Mouse (Mus musculus): ENCODE data around the gene Xpnpep2.

Gene Xpnpep2

DNA sequence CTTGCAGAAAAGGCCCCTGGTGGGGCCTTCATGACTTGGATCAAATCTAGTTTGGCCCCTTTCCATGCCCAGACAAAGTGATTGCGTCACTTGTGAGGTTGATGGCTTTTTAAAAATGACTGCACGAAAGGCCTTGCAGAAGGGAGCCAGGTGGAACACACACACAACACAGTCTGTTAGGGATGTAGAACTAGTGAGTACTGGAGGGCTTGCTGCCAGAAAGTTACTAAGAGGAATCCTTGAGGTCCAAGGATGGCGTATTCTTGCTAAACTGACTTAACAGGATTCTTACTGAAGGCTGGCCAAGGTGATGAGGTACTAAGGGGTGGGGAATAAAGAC lies 761 bp downstream of the Xpnpep2 start:
- in situ Hi-C loops (cut with MboI; ENCODE audit: low pct_unique_long_range_greater_than_20kb in 1 of 2, low sequenced_read_pairs in 2 of 2, unreplicated experiment in 1 of 2) = loop anchor here in 1 of 2 experiments (10.0 to 25.0 kb wide), 2 partner anchors 114 to 303 kb away; no protein-coding TSS in a partner anchor

DNA sequence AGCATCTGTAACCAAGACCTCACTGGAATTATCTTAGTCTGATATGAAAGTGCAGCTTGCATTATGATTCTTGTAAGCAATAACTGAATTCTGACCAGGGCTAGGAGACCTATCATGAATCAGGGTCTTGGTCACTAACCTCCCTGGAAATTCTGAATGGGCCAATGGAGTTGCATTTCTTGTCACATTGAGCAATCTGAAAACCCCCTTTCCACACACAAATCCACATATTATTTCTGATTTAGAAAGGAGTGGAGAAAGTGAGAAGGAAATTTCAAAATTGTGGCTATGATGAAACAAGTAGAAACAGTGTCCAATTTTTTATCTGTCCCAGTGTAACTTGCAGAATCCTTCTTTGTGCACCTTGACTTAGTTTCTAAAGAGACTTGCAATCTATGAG lies 10.8 kb downstream of the Xpnpep2 start:
- in situ Hi-C loops (cut with MboI; ENCODE audit: low pct_unique_long_range_greater_than_20kb in 1 of 2, low sequenced_read_pairs in 2 of 2, unreplicated experiment in 1 of 2) = loop anchor here in 1 of 2 experiments (25.0 kb wide), 1 partner anchor 293 kb away; no protein-coding TSS in a partner anchor

DNA sequence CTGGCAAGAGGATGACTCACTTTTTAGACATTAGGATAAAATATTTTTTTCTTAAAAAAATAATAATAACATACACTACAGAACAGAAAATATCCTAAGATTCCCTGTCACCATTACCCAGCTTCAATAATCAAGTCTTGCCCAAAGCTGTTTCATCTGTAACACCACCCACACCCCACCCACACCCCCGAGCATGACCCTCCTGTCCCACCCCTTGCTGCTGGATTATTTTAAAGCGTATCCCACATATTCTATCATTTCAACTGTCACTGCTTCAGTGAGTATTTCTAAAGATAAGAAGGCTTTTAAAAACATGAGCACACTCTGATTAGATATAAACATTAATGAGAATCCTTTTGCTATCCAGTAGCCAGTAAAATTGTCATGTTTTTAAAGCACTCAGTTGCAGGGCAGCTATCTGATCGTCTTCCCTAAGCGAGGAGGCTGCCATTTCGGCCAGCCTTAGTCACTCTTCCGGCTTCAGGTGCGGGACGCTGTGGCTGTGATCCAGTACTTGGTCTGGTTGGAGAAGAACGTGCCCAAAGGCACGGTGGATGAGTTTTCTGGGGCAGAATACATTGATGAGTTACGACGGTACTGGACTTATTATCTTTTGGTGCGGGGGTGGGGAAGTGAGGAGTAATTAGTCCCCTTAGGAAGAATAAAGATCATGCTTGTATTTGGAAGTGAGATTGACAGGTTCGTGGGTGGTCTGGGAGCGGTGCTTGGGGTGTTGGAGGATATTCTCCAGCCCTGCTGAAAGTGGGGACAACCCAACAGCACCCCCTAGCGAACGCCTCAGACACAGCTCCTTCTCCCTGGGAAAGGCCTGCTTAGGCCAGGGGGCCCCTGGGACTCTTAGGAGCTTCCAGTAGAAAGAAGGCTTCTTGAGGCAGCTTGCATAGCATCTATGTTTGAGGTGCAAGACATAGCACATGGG lies 15.9 kb downstream of the Xpnpep2 start:
- in situ Hi-C loops (cut with MboI; ENCODE audit: low pct_unique_long_range_greater_than_20kb in 1 of 2, low sequenced_read_pairs in 2 of 2, unreplicated experiment in 1 of 2) = loop anchor here in 1 of 2 experiments (25.0 kb wide), 1 partner anchor 288 kb away; no protein-coding TSS in a partner anchor

DNA sequence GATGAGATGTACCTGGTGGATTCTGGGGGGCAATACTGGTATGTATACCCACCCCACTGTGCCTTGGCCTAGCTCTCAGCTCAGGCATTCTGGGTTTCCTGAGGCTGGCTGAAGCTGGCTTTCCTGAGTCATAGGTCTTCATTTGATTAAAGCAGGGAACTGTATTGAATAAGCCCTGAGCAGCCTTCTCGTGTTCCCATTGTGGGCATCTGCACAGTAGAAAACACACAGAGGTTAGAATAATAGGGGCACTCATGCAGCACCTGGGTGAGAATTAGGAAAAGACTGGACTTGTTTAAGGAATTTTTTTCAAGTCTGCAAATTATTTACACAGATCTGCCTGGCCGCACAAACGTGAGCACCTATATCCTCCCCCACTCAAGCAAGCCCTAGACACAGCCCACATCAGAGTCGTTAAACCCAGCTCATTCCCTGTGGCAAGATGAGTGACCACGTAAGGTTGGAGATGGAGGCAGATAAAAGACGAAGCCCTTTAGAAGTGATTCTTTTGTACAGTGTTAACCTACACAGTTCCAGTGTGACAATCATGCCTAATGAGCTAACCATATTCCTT lies 18.5 kb downstream of the Xpnpep2 start:
- in situ Hi-C loops (cut with MboI; ENCODE audit: low pct_unique_long_range_greater_than_20kb in 1 of 2, low sequenced_read_pairs in 2 of 2, unreplicated experiment in 1 of 2) = no loop called here

DNA sequence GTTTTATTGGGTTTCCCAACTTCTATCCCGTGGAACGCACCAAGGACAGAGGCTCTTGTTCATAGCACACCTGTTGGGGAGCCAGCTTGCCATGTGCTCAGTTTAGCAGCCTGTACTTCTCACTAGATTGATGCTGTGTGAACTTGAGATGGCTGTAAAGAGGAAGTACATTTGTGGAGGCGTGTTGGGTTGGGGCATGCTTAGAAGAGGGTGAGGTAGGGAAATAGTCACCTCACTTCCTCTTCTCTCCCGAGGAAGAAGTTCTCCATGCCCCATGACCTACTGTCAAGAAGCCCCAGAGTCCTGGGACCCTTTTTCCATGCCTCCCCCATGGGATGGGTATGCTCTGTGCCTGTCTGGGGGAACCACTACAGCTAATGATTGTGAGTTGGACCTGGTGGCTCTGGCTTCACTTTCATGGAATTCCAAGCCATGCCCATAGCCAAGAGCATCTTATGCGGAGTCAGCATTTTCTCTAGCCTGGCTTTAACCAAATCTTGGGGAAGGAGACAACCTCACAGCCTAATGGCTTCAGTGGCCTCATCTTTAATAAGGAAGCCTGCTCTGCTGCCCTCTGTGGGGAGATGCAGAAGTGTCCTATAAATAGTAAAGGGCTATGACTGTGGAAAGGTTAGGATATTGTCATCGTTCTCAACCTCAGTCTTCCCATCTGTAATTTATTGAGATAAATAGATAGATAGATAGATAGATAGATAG lies 19.1 kb downstream of the Xpnpep2 start:
- in situ Hi-C loops (cut with MboI; ENCODE audit: low pct_unique_long_range_greater_than_20kb in 1 of 2, low sequenced_read_pairs in 2 of 2, unreplicated experiment in 1 of 2) = no loop called here

DNA sequence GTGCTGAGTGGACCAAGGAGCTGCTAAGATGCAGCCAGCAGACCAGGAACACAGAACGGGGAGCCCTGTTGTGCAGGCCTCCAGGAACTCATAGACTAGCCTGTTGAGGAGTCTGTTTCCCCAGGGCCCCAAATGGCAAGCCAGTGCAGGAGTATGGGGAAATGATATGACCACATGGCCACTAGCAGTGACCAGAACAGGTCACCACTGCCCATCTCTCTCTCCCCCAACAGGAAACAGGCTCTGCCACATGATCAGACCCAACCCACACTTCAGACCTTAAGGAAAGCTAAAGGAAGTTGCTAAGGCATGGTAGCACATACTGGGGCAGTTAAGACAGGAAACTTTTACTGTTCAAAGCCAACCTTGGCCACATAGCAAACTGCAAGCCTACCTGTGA lies 20.6 kb downstream of the Xpnpep2 start:
- in situ Hi-C loops (cut with MboI; ENCODE audit: low pct_unique_long_range_greater_than_20kb in 1 of 2, low sequenced_read_pairs in 2 of 2, unreplicated experiment in 1 of 2) = no loop called here

DNA sequence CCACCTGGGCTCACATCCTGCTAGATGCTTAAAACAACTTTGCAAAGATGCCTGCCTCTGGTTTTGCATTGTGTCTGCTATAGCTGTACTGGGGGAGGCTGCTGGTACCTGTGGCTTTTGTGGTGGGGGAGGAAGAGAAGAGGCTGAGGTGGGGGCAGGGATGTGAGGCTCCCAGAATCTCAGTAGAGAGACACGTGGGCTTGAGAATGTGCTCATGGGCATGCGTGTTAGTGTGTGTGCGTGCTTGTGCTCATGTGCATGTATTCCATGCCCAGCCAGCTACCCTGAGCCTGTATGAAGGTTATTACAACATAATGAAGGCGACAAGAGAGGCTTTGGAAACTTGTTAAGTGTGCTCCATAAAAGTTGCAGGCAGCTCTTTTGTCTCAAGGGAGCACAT lies 28.4 kb downstream of the Xpnpep2 start:
- in situ Hi-C loops (cut with MboI; ENCODE audit: low pct_unique_long_range_greater_than_20kb in 1 of 2, low sequenced_read_pairs in 2 of 2, unreplicated experiment in 1 of 2) = no loop called here

DNA sequence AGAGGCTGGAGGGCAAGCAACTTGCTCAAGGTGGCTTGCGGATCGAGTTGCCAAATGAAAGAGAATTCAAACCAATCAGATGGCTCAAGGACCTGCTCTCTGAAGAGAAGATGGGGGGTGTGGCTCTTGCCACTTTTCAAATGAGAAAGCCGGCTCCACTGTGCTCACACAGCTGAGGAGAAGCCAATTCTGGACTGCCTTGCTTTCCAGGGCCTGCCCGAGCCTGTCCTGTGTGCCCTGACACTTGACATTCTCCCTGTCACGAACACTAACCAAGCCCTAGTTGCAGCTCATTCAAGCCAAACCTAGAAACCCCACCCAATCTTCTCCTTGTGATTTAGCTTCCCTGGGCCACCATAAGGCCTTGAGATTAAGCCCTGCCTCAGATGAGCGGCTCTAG lies 29.5 kb downstream of the Xpnpep2 start:
- in situ Hi-C loops (cut with MboI; ENCODE audit: low pct_unique_long_range_greater_than_20kb in 1 of 2, low sequenced_read_pairs in 2 of 2, unreplicated experiment in 1 of 2) = no loop called here

DNA sequence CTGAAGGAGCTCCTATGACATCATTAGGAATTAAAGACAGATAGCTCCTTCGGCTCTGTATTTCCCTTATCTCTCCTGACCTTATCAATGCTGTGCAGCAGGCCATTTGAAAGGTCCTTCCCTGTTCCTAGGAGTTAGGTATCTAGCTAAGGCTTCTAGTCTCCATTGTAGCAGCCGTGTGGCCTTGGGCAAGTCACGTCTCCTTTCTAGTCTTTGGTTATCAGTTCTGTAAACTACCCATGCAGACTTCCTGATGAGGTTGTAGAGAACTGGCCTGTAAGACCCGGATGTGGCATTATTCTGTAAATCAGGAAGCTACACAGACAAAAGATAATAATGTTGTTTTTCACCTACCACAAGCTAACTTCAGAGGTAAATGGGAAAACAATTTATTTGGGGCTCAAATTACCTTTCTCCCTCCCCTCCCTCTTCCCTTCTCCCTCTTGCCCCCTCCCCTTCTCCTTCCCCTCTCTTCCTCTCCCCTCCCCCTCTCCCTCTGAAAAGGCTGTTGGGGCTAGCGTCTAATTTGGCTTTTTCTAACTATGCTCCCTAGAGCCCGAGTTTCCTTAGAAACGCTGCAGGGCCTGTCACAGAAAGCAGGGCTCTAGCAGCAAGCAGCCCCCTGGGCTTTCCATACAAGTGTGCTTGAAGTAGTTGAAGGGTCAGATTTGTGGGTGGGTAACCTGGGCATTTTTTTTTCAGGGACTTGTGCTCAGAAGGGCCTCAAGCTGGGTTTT lies 30.2 kb downstream of the Xpnpep2 start:
- in situ Hi-C loops (cut with MboI; ENCODE audit: low pct_unique_long_range_greater_than_20kb in 1 of 2, low sequenced_read_pairs in 2 of 2, unreplicated experiment in 1 of 2) = no loop called here

DNA sequence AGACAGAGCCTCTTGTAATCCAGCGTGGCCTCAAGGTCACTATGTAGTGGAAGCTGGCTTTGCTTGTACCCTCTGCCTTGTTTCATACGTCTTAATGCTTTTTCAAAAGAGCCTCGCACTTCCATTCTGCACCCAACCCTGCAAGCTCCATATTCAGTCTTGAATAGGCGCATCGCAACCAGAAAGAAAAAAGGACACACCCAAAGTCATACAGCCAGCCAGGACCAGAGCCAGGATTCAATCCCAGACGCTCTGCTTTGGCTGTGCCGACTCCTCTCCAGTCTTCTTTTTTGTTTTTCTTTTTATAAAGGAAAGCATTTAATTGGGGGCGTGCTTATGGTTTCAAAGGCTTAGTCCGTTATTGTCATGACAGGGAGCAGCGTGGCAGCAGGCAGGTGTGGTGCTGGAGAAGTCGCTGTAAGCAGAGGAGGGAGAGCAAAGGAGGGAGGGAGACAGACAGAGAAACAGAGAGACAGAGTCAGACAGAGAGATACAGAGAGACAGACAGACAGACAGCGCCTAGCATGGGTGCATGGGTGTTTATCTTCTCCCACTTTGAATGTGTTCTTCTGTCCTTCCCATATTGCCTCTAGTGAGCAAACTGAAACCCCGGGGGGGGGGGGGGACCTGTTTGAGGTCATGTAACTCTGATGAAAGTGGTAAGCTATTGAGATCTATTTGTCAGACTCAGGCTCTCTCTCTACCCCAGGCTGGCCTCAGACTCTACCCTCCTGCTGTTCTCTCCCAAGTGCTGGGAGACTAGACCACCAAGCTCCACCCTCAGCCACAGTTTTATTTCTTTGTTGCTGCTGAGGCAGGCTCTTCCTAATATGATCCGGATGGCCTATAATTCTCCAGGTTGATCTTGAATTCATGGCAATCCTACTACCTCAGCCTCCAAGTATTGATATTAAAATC lies 31.1 kb downstream of the Xpnpep2 start:
- in situ Hi-C loops (cut with MboI; ENCODE audit: low pct_unique_long_range_greater_than_20kb in 1 of 2, low sequenced_read_pairs in 2 of 2, unreplicated experiment in 1 of 2) = no loop called here

DNA sequence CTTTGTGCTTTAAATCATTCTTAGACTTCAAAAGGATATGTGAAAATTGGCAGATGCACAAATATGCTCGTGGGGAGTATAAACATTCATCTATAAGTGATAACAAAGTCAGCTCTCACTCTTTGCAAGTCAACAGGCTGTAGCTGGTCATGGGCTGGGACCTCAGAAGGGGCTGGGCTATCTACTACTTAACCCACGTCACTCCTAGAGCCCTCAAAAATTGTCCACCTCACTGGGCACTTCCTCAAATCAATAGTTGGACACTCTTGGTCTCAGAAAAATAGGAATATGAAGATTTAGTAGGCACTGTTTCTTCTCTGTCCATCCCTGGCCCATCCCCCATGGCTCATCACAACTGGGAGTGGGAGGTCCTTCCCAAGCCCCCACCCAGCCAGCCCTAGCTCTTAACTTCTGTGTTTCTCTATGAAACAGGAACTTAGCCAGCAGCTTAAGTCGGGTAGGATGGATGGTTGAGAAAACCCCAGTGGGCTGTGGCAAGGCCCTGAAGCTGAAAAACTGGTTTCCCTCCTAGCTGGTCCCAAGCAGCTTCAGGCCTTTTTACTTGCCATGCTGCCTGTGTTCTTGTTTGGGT lies 31.9 kb downstream of the Xpnpep2 start:
- in situ Hi-C loops (cut with MboI; ENCODE audit: low pct_unique_long_range_greater_than_20kb in 1 of 2, low sequenced_read_pairs in 2 of 2, unreplicated experiment in 1 of 2) = no loop called here

DNA sequence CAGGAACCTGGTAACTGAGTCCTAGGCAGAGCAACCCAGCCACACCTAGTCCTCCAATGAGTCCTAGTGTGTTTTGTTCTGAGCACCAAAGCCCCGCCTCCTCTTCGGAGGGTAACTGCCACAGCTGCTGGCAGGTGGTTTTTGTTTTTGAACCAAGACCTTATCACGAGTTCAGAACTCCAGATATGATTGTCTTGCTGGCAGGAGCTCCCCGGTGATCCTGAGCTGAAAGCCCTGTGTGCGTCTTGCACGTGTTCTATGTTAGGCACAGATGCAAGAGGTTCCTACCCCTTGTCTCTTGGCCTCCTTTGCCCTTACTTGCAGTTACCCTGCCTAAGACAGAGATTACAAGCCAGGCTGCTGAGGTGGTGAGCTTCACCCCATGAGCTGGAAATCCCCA lies 33.0 kb downstream of the Xpnpep2 start:
- in situ Hi-C loops (cut with MboI; ENCODE audit: low pct_unique_long_range_greater_than_20kb in 1 of 2, low sequenced_read_pairs in 2 of 2, unreplicated experiment in 1 of 2) = no loop called here

DNA sequence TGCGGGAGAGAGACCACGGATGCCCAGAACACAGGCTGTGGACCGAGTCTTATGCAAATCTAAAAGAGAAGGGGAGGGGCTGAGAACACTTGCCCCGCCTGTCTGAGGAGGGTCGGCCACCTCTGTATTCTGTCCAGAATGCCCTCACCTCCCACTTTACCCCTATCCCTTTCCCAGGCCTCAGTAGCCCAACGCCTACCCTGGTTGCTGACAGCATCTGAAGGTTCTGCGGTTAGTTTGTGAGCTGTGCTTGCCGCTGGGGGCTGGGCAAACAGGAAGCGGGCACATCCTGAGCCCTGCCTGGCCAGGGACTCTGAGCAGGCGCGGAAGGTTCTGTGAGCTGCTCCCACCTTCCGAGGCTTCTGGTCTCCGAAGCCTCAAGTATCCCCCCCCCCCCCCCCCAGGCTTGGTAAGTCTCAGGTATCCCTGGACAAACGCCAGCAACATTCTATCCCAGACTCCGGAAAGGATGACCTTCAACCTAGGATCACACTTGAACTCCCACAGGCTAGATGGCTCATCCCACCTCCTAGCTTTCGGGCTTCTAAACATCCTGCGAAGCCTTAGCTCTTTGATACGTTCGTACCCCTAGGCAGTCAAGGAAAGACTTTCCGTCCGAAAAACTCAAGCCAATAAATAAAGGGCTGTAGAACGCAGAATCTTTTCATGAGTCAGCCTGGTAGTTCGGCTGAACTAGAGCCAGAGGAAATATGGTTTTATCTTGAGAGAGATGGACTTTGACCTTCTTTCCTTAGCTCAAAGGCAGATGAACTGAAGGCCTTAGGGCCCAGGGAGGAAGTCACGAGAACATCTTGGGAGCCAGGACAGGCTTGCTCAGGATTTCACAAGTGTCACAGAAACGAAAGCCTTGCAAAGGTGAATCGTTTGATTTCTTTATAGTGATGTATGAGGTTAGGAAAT lies 35.1 kb downstream of the Xpnpep2 start:
- in situ Hi-C loops (cut with MboI; ENCODE audit: low pct_unique_long_range_greater_than_20kb in 1 of 2, low sequenced_read_pairs in 2 of 2, unreplicated experiment in 1 of 2) = no loop called here

DNA sequence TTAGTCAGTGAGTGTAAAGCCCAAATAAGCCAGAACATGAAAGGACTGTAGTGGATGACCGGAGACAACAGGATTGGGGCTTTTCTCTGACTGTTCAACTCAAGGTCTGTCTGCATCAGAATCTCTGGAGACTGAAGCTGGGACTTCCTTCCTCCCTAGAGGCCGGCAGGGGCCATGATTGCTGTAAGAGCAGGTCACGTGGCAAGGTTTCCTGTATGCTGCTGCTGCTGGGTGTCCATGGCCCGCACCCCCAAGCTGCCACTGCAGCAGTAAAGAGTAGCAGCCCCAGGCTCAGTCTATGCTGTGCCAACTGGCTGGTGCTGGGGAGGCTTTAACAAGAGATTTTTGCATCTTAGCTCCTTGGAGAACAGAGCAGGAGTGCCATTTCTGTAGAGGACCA lies 37.7 kb downstream of the Xpnpep2 start, which contains the start of gene Sash3:
Gene Sash3, plus strand, starts transcription at position 175 of the 400 bp plus-strand sequence.
- in situ Hi-C loops (cut with MboI; ENCODE audit: low pct_unique_long_range_greater_than_20kb in 1 of 2, low sequenced_read_pairs in 2 of 2, unreplicated experiment in 1 of 2) = no loop called here

DNA sequence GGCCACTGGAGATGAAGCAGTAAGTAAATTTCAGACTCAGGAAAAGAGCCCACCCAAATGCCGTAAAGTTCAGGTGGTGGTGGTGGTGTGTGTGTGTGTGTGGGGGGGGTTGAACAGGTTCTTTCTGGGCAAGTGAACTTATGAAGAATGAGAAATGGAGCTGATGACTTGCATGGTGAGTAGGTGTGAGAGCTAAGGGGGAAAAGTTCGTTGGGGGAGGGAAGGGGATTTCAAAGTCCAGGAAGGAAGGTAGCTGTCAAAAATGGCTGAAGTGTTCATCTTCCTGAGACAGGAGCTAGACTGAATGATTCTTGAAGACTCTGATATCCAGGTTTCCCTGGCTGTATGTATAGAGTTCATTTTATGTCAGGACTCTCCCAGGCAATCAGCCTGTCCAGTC lies 38.7 kb downstream of the Xpnpep2 start:
- in situ Hi-C loops (cut with MboI; ENCODE audit: low pct_unique_long_range_greater_than_20kb in 1 of 2, low sequenced_read_pairs in 2 of 2, unreplicated experiment in 1 of 2) = no loop called here

DNA sequence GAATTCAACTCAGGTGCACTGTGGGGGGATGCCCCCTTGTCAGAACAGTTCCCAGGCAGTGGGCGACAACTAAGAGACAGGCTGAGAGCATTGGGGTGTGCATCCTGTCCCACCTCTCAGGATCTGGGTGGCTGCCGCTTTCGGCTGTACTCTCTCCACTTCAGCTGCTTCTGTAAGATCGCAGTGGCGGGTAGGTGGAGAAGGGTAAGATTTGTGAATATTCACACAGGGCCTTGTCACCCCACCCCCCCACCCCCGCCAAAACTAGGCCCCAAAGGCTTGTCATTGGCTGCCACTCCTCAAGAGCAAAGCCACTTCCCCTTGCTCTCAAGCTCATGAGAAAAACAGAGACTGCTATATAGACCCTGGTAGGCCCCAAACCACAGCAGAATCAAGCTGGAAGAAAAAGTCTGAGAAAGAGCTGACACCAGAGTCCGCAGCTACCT lies 39.2 kb downstream of the Xpnpep2 start:
- in situ Hi-C loops (cut with MboI; ENCODE audit: low pct_unique_long_range_greater_than_20kb in 1 of 2, low sequenced_read_pairs in 2 of 2, unreplicated experiment in 1 of 2) = no loop called here

Data from mouse embryonic stem cell (cell line).